Mouse (Mus musculus): ENCODE measurements around the gene Atp1a2. TPM values are rescaled to one million over a fixed set of nuclear protein-coding genes. Genes with fewer than 3 reads are reported as not detected.

Gene Atp1a2
- total RNA-seq, 1 experiment: 0.31 TPM

- no peak overlapping the region for H3K27ac ChIP-seq (ENCODE audit: insufficient read depth, low read depth, low read length, poor library complexity, severe bottlenecking)
Observed at GRCm38 (mm10) chr1:172299528-172299927, 1.7 kb upstream of the Atp1a2 start.

GRCm38 (mm10) chr1:172296816-172297510, 901 bp downstream of the Atp1a2 start:
- no peak overlapping the region for H3K27ac ChIP-seq (ENCODE audit: insufficient read depth, low read depth, low read length, poor library complexity, severe bottlenecking)
- no peak for DNase-seq (ENCODE audit: low read depth, low spot score)
- in situ Hi-C loops (cut with MboI; ENCODE audit: low sequenced_read_pairs in 2 of 2, unreplicated experiment in 2 of 2): no loop called here

More at GRCm38 (mm10) chr1:172299528-172299927, 1.7 kb upstream of the Atp1a2 start:
- Histone ChIP-seq H3K9ac (ENCODE audit: insufficient read depth, low read depth, low read length, poor library complexity, severe bottlenecking) (no peak overlapping the region), H3K9me3 (ENCODE audit: control insufficient read depth, insufficient read depth, low read depth, low read length) (no peaks in the 10 kb centered on the region), H3K36me3 (ENCODE audit: control insufficient read depth, insufficient read depth, low read length, poor library complexity, severe bottlenecking) (no peaks in the 10 kb centered on the region), H3K4me1 (ENCODE audit: control insufficient read depth in 2 of 2, insufficient read depth in 2 of 2, low read length in 2 of 2, poor library complexity in 1 of 2) (peaks cover 5 to 30% of the 10 kb centered on the region in 2 experiments; a peak in 3 of 4 replicates), H3K4me3 (ENCODE audit: insufficient read depth in 1 of 2, low read depth in 1 of 2, low read length in 2 of 2, poor library complexity in 1 of 2, severe bottlenecking in 1 of 2) (no peak overlapping the region)
- in situ Hi-C loops (cut with MboI; ENCODE audit: low sequenced_read_pairs in 2 of 2, unreplicated experiment in 2 of 2): no loop called here
- no peak for DNase-seq (ENCODE audit: low read depth, low spot score)
- TF ChIP-seq ZC3H11A (IDR thresholded peaks at IDR 0.05; ENCODE audit: borderline replicate concordance, low read depth, low read length) (no peak), CHD2 (IDR thresholded peaks at IDR 0.05; ENCODE audit: low read depth, low read length) (no peak), HCFC1 (IDR thresholded peaks at IDR 0.05; ENCODE audit: borderline replicate concordance, insufficient read depth, low read length) (no peak), ZNF384 (IDR thresholded peaks at IDR 0.05; ENCODE audit: low read depth, low read length) (no peak), MAFK (IDR thresholded peaks at IDR 0.05; ENCODE audit: insufficient read depth, low read depth, low read length) (no peak)

GRCm38 (mm10) chr1:172295751-172296197, 2.1 kb downstream of the Atp1a2 start:
- TF ChIP-seq CHD2 (IDR thresholded peaks at IDR 0.05; ENCODE audit: low read depth, low read length) (no peak), ZC3H11A (IDR thresholded peaks at IDR 0.05; ENCODE audit: borderline replicate concordance, low read depth, low read length) (no peak), ZNF384 (IDR thresholded peaks at IDR 0.05; ENCODE audit: low read depth, low read length) (no peak), HCFC1 (IDR thresholded peaks at IDR 0.05; ENCODE audit: borderline replicate concordance, insufficient read depth, low read length) (no peak), MAFK (IDR thresholded peaks at IDR 0.05; ENCODE audit: insufficient read depth, low read depth, low read length) (no peak)
- Histone ChIP-seq H3K36me3 (ENCODE audit: control insufficient read depth, insufficient read depth, low read length, poor library complexity, severe bottlenecking) (no peaks in the 10 kb centered on the region), H3K27ac (ENCODE audit: insufficient read depth, low read depth, low read length, poor library complexity, severe bottlenecking) (no peak overlapping the region), H3K4me3 (ENCODE audit: insufficient read depth in 1 of 2, low read depth in 1 of 2, low read length in 2 of 2, poor library complexity in 1 of 2, severe bottlenecking in 1 of 2) (no peak overlapping the region), H3K9me3 (ENCODE audit: control insufficient read depth, insufficient read depth, low read depth, low read length) (no peaks in the 10 kb centered on the region), H3K9ac (ENCODE audit: insufficient read depth, low read depth, low read length, poor library complexity, severe bottlenecking) (no peak overlapping the region), H3K4me1 (ENCODE audit: control insufficient read depth in 2 of 2, insufficient read depth in 2 of 2, low read length in 2 of 2, poor library complexity in 1 of 2) (peaks cover 5 to 15% of the 10 kb centered on the region in 2 experiments; a peak in 3 of 4 replicates)
- in situ Hi-C loops (cut with MboI; ENCODE audit: low sequenced_read_pairs in 2 of 2, unreplicated experiment in 2 of 2): no loop called here
- no peak for DNase-seq (ENCODE audit: low read depth, low spot score)

More at GRCm38 (mm10) chr1:172296816-172297510, 901 bp downstream of the Atp1a2 start:
- Histone ChIP-seq H3K4me1 (ENCODE audit: control insufficient read depth in 2 of 2, insufficient read depth in 2 of 2, low read length in 2 of 2, poor library complexity in 1 of 2) (peaks cover 5 to 21% of the 10 kb centered on the region in 2 experiments; a peak in 3 of 4 replicates), H3K4me3 (ENCODE audit: insufficient read depth in 1 of 2, low read depth in 1 of 2, low read length in 2 of 2, poor library complexity in 1 of 2, severe bottlenecking in 1 of 2) (no peak overlapping the region), H3K9me3 (ENCODE audit: control insufficient read depth, insufficient read depth, low read depth, low read length) (no peaks in the 10 kb centered on the region), H3K9ac (ENCODE audit: insufficient read depth, low read depth, low read length, poor library complexity, severe bottlenecking) (no peak overlapping the region), H3K36me3 (ENCODE audit: control insufficient read depth, insufficient read depth, low read length, poor library complexity, severe bottlenecking) (no peaks in the 10 kb centered on the region)
- TF ChIP-seq HCFC1 (IDR thresholded peaks at IDR 0.05; ENCODE audit: borderline replicate concordance, insufficient read depth, low read length): no peak
- TF ChIP-seq MAFK (IDR thresholded peaks at IDR 0.05; ENCODE audit: insufficient read depth, low read depth, low read length): no peak
- TF ChIP-seq CHD2 (IDR thresholded peaks at IDR 0.05; ENCODE audit: low read depth, low read length): no peak
- TF ChIP-seq ZC3H11A (IDR thresholded peaks at IDR 0.05; ENCODE audit: borderline replicate concordance, low read depth, low read length): no peak
- no peak for TF ChIP-seq ZNF384 (IDR thresholded peaks at IDR 0.05; ENCODE audit: low read depth, low read length)

GRCm38 (mm10) chr1:172293449-172293848, 4.4 kb downstream of the Atp1a2 start:
- TF ChIP-seq ZNF384 (IDR thresholded peaks at IDR 0.05; ENCODE audit: low read depth, low read length) (no peak), ZC3H11A (IDR thresholded peaks at IDR 0.05; ENCODE audit: borderline replicate concordance, low read depth, low read length) (no peak), CHD2 (IDR thresholded peaks at IDR 0.05; ENCODE audit: low read depth, low read length) (no peak), HCFC1 (IDR thresholded peaks at IDR 0.05; ENCODE audit: borderline replicate concordance, insufficient read depth, low read length) (no peak), MAFK (IDR thresholded peaks at IDR 0.05; ENCODE audit: insufficient read depth, low read depth, low read length) (no peak)
- no peak overlapping the region for H3K27ac ChIP-seq (ENCODE audit: insufficient read depth, low read depth, low read length, poor library complexity, severe bottlenecking)
- no peak overlapping the region for H3K9ac ChIP-seq (ENCODE audit: insufficient read depth, low read depth, low read length, poor library complexity, severe bottlenecking)
- in situ Hi-C loops (cut with MboI; ENCODE audit: low sequenced_read_pairs in 2 of 2, unreplicated experiment in 2 of 2): no loop called here
- DNase-seq (ENCODE audit: low read depth, low spot score): no peak
- no peaks in the 10 kb centered on the region for H3K9me3 ChIP-seq (ENCODE audit: control insufficient read depth, insufficient read depth, low read depth, low read length)
- peaks cover 2 to 7% of the 10 kb centered on the region in 2 experiments; a peak in 2 of 4 replicates for H3K4me1 ChIP-seq (ENCODE audit: control insufficient read depth in 2 of 2, insufficient read depth in 2 of 2, low read length in 2 of 2, poor library complexity in 1 of 2)
- H3K36me3 ChIP-seq (ENCODE audit: control insufficient read depth, insufficient read depth, low read length, poor library complexity, severe bottlenecking): no peaks in the 10 kb centered on the region
- H3K4me3 ChIP-seq (ENCODE audit: insufficient read depth in 1 of 2, low read depth in 1 of 2, low read length in 2 of 2, poor library complexity in 1 of 2, severe bottlenecking in 1 of 2): no peak overlapping the region

All from ES-E14 (cell line).